Mouse (Mus musculus): Measurements from ENCODE around the gene Galt. TPM values are rescaled to one million over a fixed set of nuclear protein-coding genes. Genes with fewer than 3 reads are reported as not detected.

Gene Galt
- polyA plus RNA-seq, 1 experiment from 2014 or later: 40.8 TPM

GRCm38 (mm10) chr4:41713197-41714067 lies 41.6 kb upstream of the Galt start, which contains the start of gene Rpp25l:
Gene Rpp25l (minus strand): TSS chr4:41713534.
- WGBS (ENCODE audit: insufficient replicate concordance): under 1% methylated on average over 61 of the region's 61 CpGs
- Histone ChIP-seq H3K9me3 (replicated peaks; ENCODE audit: control insufficient read depth, low read length) (no peaks in the 10 kb centered on the region), H3K4me2 (ENCODE audit: low read depth, low read length) (peak within 1 kb of the TSS; percentile 96), H3K9ac (ENCODE audit: low read depth, low read length) (peak within 1 kb of the TSS; percentile 92), H3K27ac (ENCODE audit: low read length) (peak within 1 kb of the TSS; percentile 69), H3K4me1 (ENCODE audit: control insufficient read depth, low read depth, low read length) (peaks cover 17% of the 10 kb centered on the region), H3K36me3 (ENCODE audit: control insufficient read depth, insufficient read depth) (peaks cover 4% of the 10 kb centered on the region), H3K27me3 (ENCODE audit: control insufficient read depth, insufficient read depth, low read depth, low read length) (no peaks in the 10 kb centered on the region), H3K4me3 (ENCODE audit: low read depth, low read length) (peak within 1 kb of the TSS; percentile 88)
- ATAC-seq (ENCODE audit: low read depth): peak; percentile 87

- no peaks in the 10 kb centered on the region for H3K27me3 ChIP-seq (ENCODE audit: control insufficient read depth, insufficient read depth, low read depth, low read length)
- ATAC-seq (ENCODE audit: low read depth): no peak
- peak overlapping the region; percentile 88 for H3K4me3 ChIP-seq (ENCODE audit: low read depth, low read length)
- H3K36me3 ChIP-seq (ENCODE audit: control insufficient read depth, insufficient read depth): peaks cover 8% of the 10 kb centered on the region
- peaks cover 17% of the 10 kb centered on the region for H3K4me1 ChIP-seq (ENCODE audit: control insufficient read depth, low read depth, low read length)
- 18% methylated on average over 8 of the region's 8 CpGs for WGBS (ENCODE audit: insufficient replicate concordance)
- no peaks in the 10 kb centered on the region for H3K9me3 ChIP-seq (replicated peaks; ENCODE audit: control insufficient read depth, low read length)
- no peak overlapping the region for H3K27ac ChIP-seq (ENCODE audit: low read length)
- H3K9ac ChIP-seq (ENCODE audit: low read depth, low read length): no peak overlapping the region; the same call in 1 of the 2 replicates
- peak overlapping the region; percentile 96 for H3K4me2 ChIP-seq (ENCODE audit: low read depth, low read length)
Measured at GRCm38 (mm10) chr4:41714276-41714675, 40.8 kb upstream of the Galt start.

- no peak overlapping the region for H3K4me2 ChIP-seq (ENCODE audit: low read depth, low read length)
- H3K36me3 ChIP-seq (ENCODE audit: control insufficient read depth, insufficient read depth): peaks cover 10% of the 10 kb centered on the region
- no peak overlapping the region for H3K4me3 ChIP-seq (ENCODE audit: low read depth, low read length)
- H3K27me3 ChIP-seq (ENCODE audit: control insufficient read depth, insufficient read depth, low read depth, low read length): no peaks in the 10 kb centered on the region
- no peaks in the 10 kb centered on the region for H3K9me3 ChIP-seq (replicated peaks; ENCODE audit: control insufficient read depth, low read length)
- no peak overlapping the region for H3K9ac ChIP-seq (ENCODE audit: low read depth, low read length)
- ATAC-seq (ENCODE audit: low read depth): no peak
- 74% methylated on average over 8 of the region's 8 CpGs for WGBS (ENCODE audit: insufficient replicate concordance)
- H3K4me1 ChIP-seq (ENCODE audit: control insufficient read depth, low read depth, low read length): peaks cover 17% of the 10 kb centered on the region
- H3K27ac ChIP-seq (ENCODE audit: low read length): no peak overlapping the region
Measured at GRCm38 (mm10) chr4:41715082-41715481, 39.9 kb upstream of the Galt start.

GRCm38 (mm10) chr4:41715596-41715995 lies 39.4 kb upstream of the Galt start:
- Histone ChIP-seq H3K4me2 (ENCODE audit: low read depth, low read length) (no peak overlapping the region), H3K9me3 (replicated peaks; ENCODE audit: control insufficient read depth, low read length) (no peaks in the 10 kb centered on the region), H3K27ac (ENCODE audit: low read length) (no peak overlapping the region), H3K4me3 (ENCODE audit: low read depth, low read length) (no peak overlapping the region), H3K9ac (ENCODE audit: low read depth, low read length) (no peak overlapping the region), H3K4me1 (ENCODE audit: control insufficient read depth, low read depth, low read length) (peaks cover 17% of the 10 kb centered on the region), H3K36me3 (ENCODE audit: control insufficient read depth, insufficient read depth) (peaks cover 10% of the 10 kb centered on the region), H3K27me3 (ENCODE audit: control insufficient read depth, insufficient read depth, low read depth, low read length) (no peaks in the 10 kb centered on the region)
- 81% methylated on average over 5 of the region's 5 CpGs for WGBS (ENCODE audit: insufficient replicate concordance)
- no peak for ATAC-seq (ENCODE audit: low read depth)

- no peak overlapping the region for H3K9ac ChIP-seq (ENCODE audit: low read depth, low read length)
- WGBS (ENCODE audit: insufficient replicate concordance): 71% methylated on average over 6 of the region's 6 CpGs
Measured at GRCm38 (mm10) chr4:41716834-41717233, 38.2 kb upstream of the Galt start.

GRCm38 (mm10) chr4:41722918-41723351 lies 32.1 kb upstream of the Galt start, which contains the start of gene Dctn3:
Gene Dctn3 (minus strand): TSS chr4:41723170.
- Histone ChIP-seq H3K9me3 (replicated peaks; ENCODE audit: control insufficient read depth, low read length) (no peaks in the 10 kb centered on the region), H3K36me3 (ENCODE audit: control insufficient read depth, insufficient read depth) (peaks cover 9% of the 10 kb centered on the region), H3K27ac (ENCODE audit: low read length) (no peak within 1 kb of the TSS), H3K4me3 (ENCODE audit: low read depth, low read length) (peak within 1 kb of the TSS; percentile 83), H3K4me1 (ENCODE audit: control insufficient read depth, low read depth, low read length) (peaks cover 8% of the 10 kb centered on the region), H3K4me2 (ENCODE audit: low read depth, low read length) (peak within 1 kb of the TSS; percentile 75), H3K27me3 (ENCODE audit: control insufficient read depth, insufficient read depth, low read depth, low read length) (peaks cover 43% of the 10 kb centered on the region), H3K9ac (ENCODE audit: low read depth, low read length) (peak within 1 kb of the TSS; percentile 84)
- ATAC-seq (ENCODE audit: low read depth): peak; percentile 97
- WGBS (ENCODE audit: insufficient replicate concordance): under 1% methylated on average over 27 of the region's 27 CpGs

More at GRCm38 (mm10) chr4:41716834-41717233, 38.2 kb upstream of the Galt start:
- Histone ChIP-seq H3K4me3 (ENCODE audit: low read depth, low read length) (no peak overlapping the region), H3K27ac (ENCODE audit: low read length) (no peak overlapping the region), H3K27me3 (ENCODE audit: control insufficient read depth, insufficient read depth, low read depth, low read length) (no peaks in the 10 kb centered on the region), H3K36me3 (ENCODE audit: control insufficient read depth, insufficient read depth) (peaks cover 10% of the 10 kb centered on the region), H3K4me1 (ENCODE audit: control insufficient read depth, low read depth, low read length) (peaks cover 18% of the 10 kb centered on the region), H3K9me3 (replicated peaks; ENCODE audit: control insufficient read depth, low read length) (no peaks in the 10 kb centered on the region), H3K4me2 (ENCODE audit: low read depth, low read length) (no peak overlapping the region)
- no peak for ATAC-seq (ENCODE audit: low read depth)

- no peak overlapping the region for H3K4me2 ChIP-seq (ENCODE audit: low read depth, low read length)
- WGBS (ENCODE audit: insufficient replicate concordance): 12% methylated on average over 20 of the region's 20 CpGs
- H3K36me3 ChIP-seq (ENCODE audit: control insufficient read depth, insufficient read depth): no peaks in the 10 kb centered on the region
- H3K9me3 ChIP-seq (replicated peaks; ENCODE audit: control insufficient read depth, low read length): no peaks in the 10 kb centered on the region
- no peak overlapping the region for H3K4me3 ChIP-seq (ENCODE audit: low read depth, low read length)
- H3K27ac ChIP-seq (ENCODE audit: low read length): no peak overlapping the region
- H3K9ac ChIP-seq (ENCODE audit: low read depth, low read length): no peak overlapping the region
- peaks cover 81% of the 10 kb centered on the region for H3K27me3 ChIP-seq (ENCODE audit: control insufficient read depth, insufficient read depth, low read depth, low read length)
- peaks cover 5% of the 10 kb centered on the region for H3K4me1 ChIP-seq (ENCODE audit: control insufficient read depth, low read depth, low read length)
- no peak for ATAC-seq (ENCODE audit: low read depth)
Measured at GRCm38 (mm10) chr4:41726826-41727621, 28.0 kb upstream of the Galt start.

- no peaks in the 10 kb centered on the region; the same call in 1 of the 2 replicates for H3K4me1 ChIP-seq (ENCODE audit: control insufficient read depth, low read depth, low read length)
- H3K27ac ChIP-seq (ENCODE audit: low read length): no peak within 1 kb of the TSS
- no peaks in the 10 kb centered on the region for H3K36me3 ChIP-seq (ENCODE audit: control insufficient read depth, insufficient read depth)
- H3K9ac ChIP-seq (ENCODE audit: low read depth, low read length): no peak within 1 kb of the TSS
- H3K27me3 ChIP-seq (ENCODE audit: control insufficient read depth, insufficient read depth, low read depth, low read length): peaks cover 68% of the 10 kb centered on the region
- no peaks in the 10 kb centered on the region for H3K9me3 ChIP-seq (replicated peaks; ENCODE audit: control insufficient read depth, low read length)
- peak within 1 kb of the TSS; percentile 32 for H3K4me3 ChIP-seq (ENCODE audit: low read depth, low read length)
- peak within 1 kb of the TSS; percentile 48 for H3K4me2 ChIP-seq (ENCODE audit: low read depth, low read length)
- 1% methylated on average over 50 of the region's 50 CpGs for WGBS (ENCODE audit: insufficient replicate concordance)
- ATAC-seq (ENCODE audit: low read depth): 0 out of 2 replicates have a peak, but pooled peaks have one; percentile 24
Measured at GRCm38 (mm10) chr4:41731052-41731765, 23.8 kb upstream of the Galt start, which contains the start of gene Arid3c. Gene Arid3c (minus strand): TSS chr4:41731142.
